Comparison of ENCODE assay signal across 9 mouse cellular contexts in the genomic region with DNA sequence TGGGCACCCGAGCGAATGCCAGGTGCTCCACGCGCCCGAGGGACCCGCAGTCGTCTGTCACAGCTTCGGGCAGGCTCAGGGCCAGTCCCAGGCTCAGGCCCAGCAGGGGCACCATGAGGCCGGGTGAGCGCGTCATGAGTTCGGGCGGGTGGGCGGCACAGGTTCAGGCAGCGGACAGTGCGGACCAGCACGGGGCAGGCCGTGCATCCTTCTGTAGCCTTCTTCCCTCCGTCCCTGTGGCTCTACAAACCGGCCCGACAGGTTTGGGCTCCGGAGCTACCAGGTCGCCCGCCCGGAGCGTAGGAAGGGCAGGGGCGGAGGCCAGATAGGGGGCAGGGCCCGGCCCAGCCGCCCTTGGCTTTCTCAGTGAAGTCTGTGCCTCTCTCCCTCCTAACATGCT. TPM values are rescaled to one million over a fixed set of nuclear protein-coding genes. Genes with fewer than 3 reads are reported as not detected.
A peak's percentile ranks its signal among the peaks of the same experiment; 100 is the strongest.
DNase-seq lines count a peak whose midpoint lies in the region; ATAC-seq lines count a peak whose summit lies in the region.
"Had no signal": no experiment of that assay in that cellular context is flagged by ENCODE, and none has a peak within 500 bp of the region (broad histone marks: within the 10 kb centered on the region; RNA-seq: fewer than 3 reads in every experiment).

A gene (minus strand): TSS at position 283 of the 400 bp plus-strand sequence.

- no peaks in the 10 kb centered on the region for H3K36me3 ChIP-seq in heart, embryonic 12.5 days
- H3K36me3 ChIP-seq in forebrain, embryonic 12.5 days (replicated peaks), result no peaks in the 10 kb centered on the region
- H3K36me3 ChIP-seq in midbrain, embryonic 15.5 days (replicated peaks), result no peaks in the 10 kb centered on the region

- 2% methylated on average over 29 of the region's 29 CpGs for WGBS in heart, embryonic 12.5 days
- WGBS in forebrain, embryonic 12.5 days, result 3% methylated on average over 29 of the region's 29 CpGs
- WGBS in midbrain, embryonic 15.5 days, result 6% methylated on average over 29 of the region's 29 CpGs

- peak within 1 kb of the TSS; percentile 37 for H3K4me2 ChIP-seq in heart, embryonic 12.5 days
- H3K4me2 ChIP-seq in forebrain, embryonic 12.5 days, result peak within 1 kb of the TSS; percentile 26
- peak within 1 kb of the TSS; percentile 28 for H3K4me2 ChIP-seq in midbrain, embryonic 15.5 days

- no peak within 1 kb of the TSS for H3K27ac ChIP-seq in heart, embryonic 12.5 days (ENCODE audit: poor library complexity, severe bottlenecking)
- H3K27ac ChIP-seq in forebrain, embryonic 12.5 days, result no peak within 1 kb of the TSS
- no peak within 1 kb of the TSS for H3K27ac ChIP-seq in midbrain, embryonic 15.5 days

- 0 out of 2 replicates have a peak, but pooled peaks cover 6% of the 10 kb centered on the region for H3K4me1 ChIP-seq in heart, embryonic 12.5 days (replicated peaks)
- H3K4me1 ChIP-seq in forebrain, embryonic 12.5 days, result peaks cover 4% of the 10 kb centered on the region
- 0 out of 2 replicates have a peak, but pooled peaks cover 3% of the 10 kb centered on the region for H3K4me1 ChIP-seq in midbrain, embryonic 15.5 days

- H3K27me3 ChIP-seq in heart, embryonic 12.5 days (replicated peaks), result peaks cover 89% of the 10 kb centered on the region
- H3K27me3 ChIP-seq in forebrain, embryonic 12.5 days, result peaks cover 75% of the 10 kb centered on the region
- H3K27me3 ChIP-seq in midbrain, embryonic 15.5 days (replicated peaks), result peaks cover 48% of the 10 kb centered on the region

- H3K9me3 ChIP-seq in heart, embryonic 12.5 days (replicated peaks), result no peaks in the 10 kb centered on the region
- H3K9me3 ChIP-seq in forebrain, embryonic 12.5 days, result no peaks in the 10 kb centered on the region
- H3K9me3 ChIP-seq in midbrain, embryonic 15.5 days, result no peaks in the 10 kb centered on the region

- H3K4me3 ChIP-seq in heart, embryonic 12.5 days, result peak within 1 kb of the TSS; percentile 15
- H3K4me3 ChIP-seq in forebrain, embryonic 12.5 days (replicated peaks), result no peak within 1 kb of the TSS
- peak within 1 kb of the TSS; percentile 14; the same call in 1 of the 2 replicates for H3K4me3 ChIP-seq in midbrain, embryonic 15.5 days

- intact Hi-C loops in heart, postnatal 10 days (cut with DNase I), result no loop called here
- intact Hi-C loops in left cerebral cortex, postnatal 25 days (cut with DNase I), result no loop called here

- no peak within 1 kb of the TSS for H3K9ac ChIP-seq in heart, embryonic 12.5 days
- H3K9ac ChIP-seq in forebrain, embryonic 12.5 days, result no peak within 1 kb of the TSS
- H3K9ac ChIP-seq in midbrain, embryonic 15.5 days, result no peak within 1 kb of the TSS

- ATAC-seq in heart, embryonic 12.5 days (ENCODE audit: insufficient number of reproducible peaks, low FRiP score), result 0 out of 2 replicates have a peak, but pooled peaks have one; percentile 27
- ATAC-seq in forebrain, embryonic 12.5 days (ENCODE audit: low FRiP score), result no peak
- ATAC-seq in midbrain, embryonic 15.5 days (replicated peaks), result no peak

- no peak for DNase-seq in heart, postnatal 10 days
- DNase-seq in kidney, postnatal 10 days, result peak; percentile 61
- DNase-seq in right cerebral cortex, adult 18-20 months, result no peak
- DNase-seq in adrenal gland, adult 8-10 months, result no peak
- DNase-seq in left cerebral cortex, postnatal 25 days (ENCODE audit: low spot score in 2 of 2), result no peak

RNA-seq across cellular contexts. Expression of the gene that starts here (rescaled TPM):
- 0.19 and 0.21 TPM in 2 replicates for polyA plus RNA-seq in heart, embryonic 12.5 days (2016; fragmentation: Nextera tagmentation; extraction: Ambion mirVana)
- total RNA-seq in heart, postnatal 10 days (2021), result under 1 TPM in 1 of 2 experiments, not detected in 1; 0.17 TPM
- polyA plus RNA-seq in forebrain, embryonic 12.5 days (2016; fragmentation: Nextera tagmentation; extraction: Ambion mirVana), result 0.26 and 0.41 TPM in 2 replicates
- polyA plus RNA-seq in midbrain, embryonic 15.5 days (2015; fragmentation: Nextera tagmentation; extraction: Ambion mirVana), result 0.06 and 0.14 TPM in 2 replicates
- total RNA-seq in adrenal gland, adult 8-10 months (2022), result 1 to 10 TPM in 2 of 4 experiments, under 1 TPM in 2; 0.80 to 1.8 (median 1.3) TPM
- total RNA-seq in left cerebral cortex, postnatal 25 days (2021), result under 1 TPM; 0.18 to 0.21 TPM
- total RNA-seq: common myeloid progenitor, adult 5-6 weeks had no signal

Comparison
In these comparisons a context has a peak if more than half of its experiments do, and no peak if none do; other contexts are left out.
1. Peak in ATAC-seq, H3K4me3 ChIP-seq and H3K4me2 ChIP-seq in heart, embryonic 12.5 days; RNA of the gene not detected or under 1 TPM.